Mouse (Mus musculus): ENCODE measurements around the gene Tuba1a. TPM values are rescaled to one million over a fixed set of nuclear protein-coding genes. Genes with fewer than 3 reads are reported as not detected.

Tuba1a gene
- total RNA-seq (2012; rRNA removed) = 153 and 181 TPM in 2 replicates
- 438 and 533 TPM in 2 replicates for total RNA-seq (2014; rRNA removed)
- polyA plus RNA-seq (2012; ENCODE audit: insufficient read length, low read depth) = 254 and 283 TPM in 2 replicates

GRCm38 (mm10) chr15:98953401-98954356 lies at the start of gene Tuba1a, which contains the start of gene Gm49450:
Gene Tuba1a, minus strand, starts transcription at chr15:98953703.
Gene Gm49450, minus strand, starts transcription at chr15:98953551.
- Histone ChIP-seq H3K9me3 (replicated peaks; ENCODE audit: low read length) (no peaks in the 10 kb centered on the region), H3K4me1 (ENCODE audit: control insufficient read depth in 1 of 2, insufficient read depth in 2 of 2) (peaks cover 5 to 36% of the 10 kb centered on the region in 2 experiments), H3K27me3 (replicated peaks) (no peaks in the 10 kb centered on the region), H3K4me2 (ENCODE audit: insufficient read depth, low read depth, poor library complexity, severe bottlenecking) (peak within 1 kb of the TSS; percentile 68), H3K27ac (ENCODE audit: insufficient read depth, low read depth) (peak within 1 kb of the TSS; percentile 87), H3K36me3 (replicated peaks in 1 of 2; ENCODE audit: control insufficient read depth in 1 of 2, insufficient read depth in 1 of 2, low read length in 1 of 2) (peaks cover 8 to 18% of the 10 kb centered on the region in 2 experiments), H3K79me2 (replicated peaks; ENCODE audit: control insufficient read depth, extremely low read depth, insufficient read depth, poor library complexity, severe bottlenecking) (peaks cover 6% of the 10 kb centered on the region; the same call in 1 of the 2 replicates), H3K4me3 (replicated peaks in 1 of 3; ENCODE audit: low read depth in 2 of 3, low read length in 2 of 3, poor library complexity in 1 of 3) (peak within 1 kb of the TSS; percentile 49 to 88 (median 75)), H3K9ac (ENCODE audit: insufficient read depth, low read depth) (peak within 1 kb of the TSS; percentile 65)
- peak; percentile 100 for DNase-seq (ENCODE audit: extremely low read depth)
- in situ Hi-C loops (cut with MboI; ENCODE audit: low pct_ligation_motif_present, low pct_unique_long_range_greater_than_20kb, low sequenced_read_pairs) = no loop called here
- dilution Hi-C loops (cut with MboI; ENCODE audit: extremely low pct_ligation_motif_present, extremely low pct_unique_long_range_greater_than_20kb, low sequenced_read_pairs) = no loop called here
- no peak for TF ChIP-seq MAFK (IDR thresholded peaks at IDR 0.05; ENCODE audit: insufficient replicate concordance, low read length)
- TF ChIP-seq SIN3A (IDR thresholded peaks at IDR 0.05; ENCODE audit: low read length) = peak; percentile 77; the same call in 1 of the 2 replicates
- peak; percentile 60; the same call in 1 of the 2 replicates for TF ChIP-seq JUND (conservative IDR thresholded peaks at IDR 0.05; ENCODE audit: low read depth, low read length)
- TF ChIP-seq HCFC1 (IDR thresholded peaks at IDR 0.05; ENCODE audit: low read depth, low read length) = peak; percentile 44; the same call in 1 of the 2 replicates
- peak; percentile 81 for TF ChIP-seq MXI1 (IDR thresholded peaks at IDR 0.05; ENCODE audit: low read depth, low read length)
- 0 out of 2 replicates have a peak, but pooled peaks have one; percentile 23 for TF ChIP-seq ETS1 (conservative IDR thresholded peaks at IDR 0.05; ENCODE audit: low read depth, low read length)
- peak; percentile 100 for TF ChIP-seq POLR2A (IDR thresholded peaks at IDR 0.05; ENCODE audit: low read depth, low read length)
- TF ChIP-seq BHLHE40 (IDR thresholded peaks at IDR 0.05; ENCODE audit: low read depth, low read length) = no peak
- no peak for TF ChIP-seq KAT2A (IDR thresholded peaks at IDR 0.05; ENCODE audit: insufficient replicate concordance, low read length)
- no peak for TF ChIP-seq ZKSCAN1 (IDR thresholded peaks at IDR 0.05; ENCODE audit: borderline replicate concordance, low read depth, low read length)
- 0 out of 2 replicates have a peak, but pooled peaks have one; percentile 18 for TF ChIP-seq RCOR1 (conservative IDR thresholded peaks at IDR 0.05; ENCODE audit: low read depth, low read length)
- TF ChIP-seq TBP (conservative IDR thresholded peaks at IDR 0.05; ENCODE audit: low read depth, low read length) = peak; percentile 98
- no peak for TF ChIP-seq PAX5 (IDR thresholded peaks at IDR 0.05; ENCODE audit: low read length)
- TF ChIP-seq GABPA (IDR thresholded peaks at IDR 0.05; ENCODE audit: insufficient replicate concordance, low read depth, low read length) = no peak
- TF ChIP-seq EP300 (IDR thresholded peaks at IDR 0.05; ENCODE audit: low read length) = no peak
- no peak; the same call in 1 of the 2 replicates for TF ChIP-seq RAD21 (IDR thresholded peaks at IDR 0.05; ENCODE audit: low read depth, low read length)
- TF ChIP-seq ZNF384 (IDR thresholded peaks at IDR 0.05; ENCODE audit: low read depth, low read length) = no peak
- no peak for TF ChIP-seq NRF1 (IDR thresholded peaks at IDR 0.05; ENCODE audit: low read depth, low read length)
- peak; percentile 6; the same call in 1 of the 2 replicates for TF ChIP-seq IRF4 (IDR thresholded peaks at IDR 0.05; ENCODE audit: low read depth, low read length)
- 0 out of 2 replicates have a peak, but pooled peaks have one; percentile 45 for TF ChIP-seq CHD2 (IDR thresholded peaks at IDR 0.05; ENCODE audit: low read length)
- TF ChIP-seq SMC3 (IDR thresholded peaks at IDR 0.05; ENCODE audit: low read depth, low read length) = 0 out of 2 replicates have a peak, but pooled peaks have one; percentile 1
- no peak for TF ChIP-seq CTCF (conservative IDR thresholded peaks at IDR 0.05 in 1 of 2, IDR thresholded peaks at IDR 0.05 in 1 of 2; ENCODE audit: low read depth in 2 of 2, low read length in 2 of 2)
- peak; percentile 99 for TF ChIP-seq ZMIZ1 (IDR thresholded peaks at IDR 0.05; ENCODE audit: low read depth, low read length)
- no peak for TF ChIP-seq MYC (IDR thresholded peaks at IDR 0.05; ENCODE audit: low read depth, low read length)
- TF ChIP-seq POLR2AphosphoS2 (IDR thresholded peaks at IDR 0.05; ENCODE audit: low read depth, low read length) = peak; percentile 97
- TF ChIP-seq UBTF (IDR thresholded peaks at IDR 0.05; ENCODE audit: low read depth, low read length) = peak; percentile 96
- TF ChIP-seq MEF2A (IDR thresholded peaks at IDR 0.05; ENCODE audit: borderline replicate concordance, low read depth, low read length) = 0 out of 2 replicates have a peak, but pooled peaks have one; percentile 25
- TF ChIP-seq USF1 (IDR thresholded peaks at IDR 0.05; ENCODE audit: low read depth, low read length) = no peak
- TF ChIP-seq ELF1 (IDR thresholded peaks at IDR 0.05; ENCODE audit: low read depth, low read length) = peak; percentile 55
- peak; percentile 99 for TF ChIP-seq NELFE (IDR thresholded peaks at IDR 0.05; ENCODE audit: low read depth, low read length)
- no peak; the same call in 1 of the 2 replicates for TF ChIP-seq CHD1 (IDR thresholded peaks at IDR 0.05; ENCODE audit: low read depth, low read length)
- peak; percentile 62 for TF ChIP-seq JUN (IDR thresholded peaks at IDR 0.05; ENCODE audit: insufficient read depth, low read depth, low read length)
- no peak; the same call in 1 of the 2 replicates for TF ChIP-seq E2F4 (IDR thresholded peaks at IDR 0.05; ENCODE audit: insufficient replicate concordance, low read depth, low read length)
- no peak for TF ChIP-seq USF2 (conservative IDR thresholded peaks at IDR 0.05; ENCODE audit: low read depth, low read length)
- no peak for TF ChIP-seq ZC3H11A (IDR thresholded peaks at IDR 0.05; ENCODE audit: low read depth, low read length)
- peak; percentile 67 for TF ChIP-seq MAZ (IDR thresholded peaks at IDR 0.05; ENCODE audit: low read depth, low read length)
- peak; percentile 79 for TF ChIP-seq MAX (IDR thresholded peaks at IDR 0.05; ENCODE audit: low read length)

All from CH12.LX (cell line).